Mouse (Mus musculus): ENCODE data around the gene Foxred2. TPM values are rescaled to one million over a fixed set of nuclear protein-coding genes. Genes with fewer than 3 reads are reported as not detected.

Foxred2 gene
- total and polyA plus RNA-seq, 3 experiments: 9.9 to 12.2 TPM; not detected in 1

DNA sequence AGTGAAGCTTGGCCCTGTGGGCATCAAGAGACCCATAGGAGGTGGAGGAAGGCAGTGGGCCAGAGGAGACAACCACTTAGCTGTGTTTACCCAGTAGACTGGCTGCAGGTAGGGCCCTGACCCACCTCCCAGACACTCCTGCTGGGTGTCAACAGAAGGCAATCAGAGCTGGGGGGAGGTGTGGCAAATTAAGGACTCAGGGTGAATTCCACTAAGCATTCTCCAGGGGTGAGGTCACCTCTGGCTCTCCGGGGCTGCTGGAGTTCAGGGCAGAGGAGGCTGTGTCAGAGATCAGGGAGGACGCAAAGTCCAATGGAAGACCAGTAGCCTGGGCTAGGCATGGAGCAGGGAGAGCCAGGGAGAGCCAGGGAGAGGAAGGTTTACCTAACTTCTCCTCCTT, 45.5 kb downstream of the Foxred2 start:
- no peaks in the 10 kb centered on the region for H3K4me1 ChIP-seq (ENCODE audit: control insufficient read depth in 1 of 2, insufficient read depth in 2 of 2, low read length in 2 of 2)
- H3K9ac ChIP-seq (ENCODE audit: control insufficient read depth, low read depth, low read length, poor library complexity, severe bottlenecking): no peak overlapping the region
- no peaks in the 10 kb centered on the region for H3K27me3 ChIP-seq (ENCODE audit: control insufficient read depth in 1 of 2, insufficient read depth in 2 of 2, low read length in 2 of 2)
- H3K36me3 ChIP-seq (ENCODE audit: control insufficient read depth in 1 of 2, insufficient read depth in 2 of 2, low read length in 2 of 2): no peaks in the 10 kb centered on the region
- no peaks in the 10 kb centered on the region for H3K9me3 ChIP-seq (replicated peaks; ENCODE audit: insufficient read depth, low read length)
- no peak for DNase-seq (ENCODE audit: low read depth, low spot score)
- TF ChIP-seq ETS1 (IDR thresholded peaks at IDR 0.05; ENCODE audit: low read depth, low read length) (no peak), HCFC1 (IDR thresholded peaks at IDR 0.05; ENCODE audit: low read depth, low read length) (no peak), CHD2 (IDR thresholded peaks at IDR 0.05; ENCODE audit: low read length) (no peak), UBTF (IDR thresholded peaks at IDR 0.05; ENCODE audit: borderline replicate concordance, insufficient read depth, low read depth, low read length) (no peak), GATA1 (IDR thresholded peaks at IDR 0.05; ENCODE audit: low read depth, low read length) (no peak), SMC3 (IDR thresholded peaks at IDR 0.05; ENCODE audit: low read depth, low read length) (no peak), MAZ (IDR thresholded peaks at IDR 0.05; ENCODE audit: low read depth, low read length) (no peak), POLR2A (IDR thresholded peaks at IDR 0.05; ENCODE audit: control insufficient read depth in 1 of 2, insufficient read depth in 1 of 2, low read depth in 1 of 2, low read length in 2 of 2, poor library complexity in 1 of 2) (no peak)
- no peak overlapping the region for H3K4me3 ChIP-seq (ENCODE audit: control insufficient read depth in 1 of 2, insufficient read depth in 1 of 2, low read depth in 2 of 2, low read length in 2 of 2)
- H3K79me2 ChIP-seq (ENCODE audit: control insufficient read depth, insufficient read depth, low read length, poor library complexity): no peaks in the 10 kb centered on the region
- no peak overlapping the region for H3K27ac ChIP-seq (ENCODE audit: control insufficient read depth, low read depth, low read length)

- Histone ChIP-seq H3K27me3 (ENCODE audit: control insufficient read depth in 1 of 2, insufficient read depth in 2 of 2, low read length in 2 of 2) (no peaks in the 10 kb centered on the region), H3K4me1 (ENCODE audit: control insufficient read depth in 1 of 2, insufficient read depth in 2 of 2, low read length in 2 of 2) (peaks cover 0 to 12% of the 10 kb centered on the region in 2 experiments; a peak in 3 of 4 replicates), H3K9me3 (replicated peaks; ENCODE audit: insufficient read depth, low read length) (no peaks in the 10 kb centered on the region), H3K27ac (ENCODE audit: control insufficient read depth, low read depth, low read length) (no peak overlapping the region), H3K79me2 (ENCODE audit: control insufficient read depth, insufficient read depth, low read length, poor library complexity) (no peaks in the 10 kb centered on the region), H3K9ac (ENCODE audit: control insufficient read depth, low read depth, low read length, poor library complexity, severe bottlenecking) (no peak overlapping the region), H3K36me3 (ENCODE audit: control insufficient read depth in 1 of 2, insufficient read depth in 2 of 2, low read length in 2 of 2) (peaks cover 0 to 6% of the 10 kb centered on the region in 2 experiments; a peak in 2 of 4 replicates), H3K4me3 (ENCODE audit: control insufficient read depth in 1 of 2, insufficient read depth in 1 of 2, low read depth in 2 of 2, low read length in 2 of 2) (no peak overlapping the region)
- TF ChIP-seq RAD21 (IDR thresholded peaks at IDR 0.05; ENCODE audit: low read depth, low read length) (no peak), USF2 (IDR thresholded peaks at IDR 0.05; ENCODE audit: borderline replicate concordance in 1 of 2, insufficient read depth in 1 of 2, low read depth in 1 of 2, low read length in 2 of 2) (no peak), MAFK (IDR thresholded peaks at IDR 0.05; ENCODE audit: borderline replicate concordance, low read depth, low read length) (no peak), CHD1 (IDR thresholded peaks at IDR 0.05; ENCODE audit: low read depth, low read length) (no peak), NELFE (IDR thresholded peaks at IDR 0.05; ENCODE audit: low read depth, low read length) (no peak), ELF1 (IDR thresholded peaks at IDR 0.05; ENCODE audit: low read depth, low read length) (no peak), ZNF384 (IDR thresholded peaks at IDR 0.05; ENCODE audit: low read depth, low read length) (no peak), BHLHE40 (IDR thresholded peaks at IDR 0.05; ENCODE audit: borderline replicate concordance, low read depth, low read length) (no peak), HCFC1 (IDR thresholded peaks at IDR 0.05; ENCODE audit: low read depth, low read length) (no peak), GABPA (IDR thresholded peaks at IDR 0.05; ENCODE audit: low read depth, low read length) (no peak)
- no peak for DNase-seq (ENCODE audit: low read depth, low spot score)
These were observed 48.6 kb downstream of the Foxred2 start for GRCm38 (mm10) chr15:77907646-77908518.
